Mouse (Mus musculus): Measurements from ENCODE around the gene Galnt15.
A peak's percentile ranks its signal among the peaks of the same experiment; 100 is the strongest.
"Not testable (repeated sequence)": the region's sequence is repeated elsewhere in the genome, so short reads cannot be mapped to it uniquely, and the experiment has no call there.

Gene Galnt15

DNA sequence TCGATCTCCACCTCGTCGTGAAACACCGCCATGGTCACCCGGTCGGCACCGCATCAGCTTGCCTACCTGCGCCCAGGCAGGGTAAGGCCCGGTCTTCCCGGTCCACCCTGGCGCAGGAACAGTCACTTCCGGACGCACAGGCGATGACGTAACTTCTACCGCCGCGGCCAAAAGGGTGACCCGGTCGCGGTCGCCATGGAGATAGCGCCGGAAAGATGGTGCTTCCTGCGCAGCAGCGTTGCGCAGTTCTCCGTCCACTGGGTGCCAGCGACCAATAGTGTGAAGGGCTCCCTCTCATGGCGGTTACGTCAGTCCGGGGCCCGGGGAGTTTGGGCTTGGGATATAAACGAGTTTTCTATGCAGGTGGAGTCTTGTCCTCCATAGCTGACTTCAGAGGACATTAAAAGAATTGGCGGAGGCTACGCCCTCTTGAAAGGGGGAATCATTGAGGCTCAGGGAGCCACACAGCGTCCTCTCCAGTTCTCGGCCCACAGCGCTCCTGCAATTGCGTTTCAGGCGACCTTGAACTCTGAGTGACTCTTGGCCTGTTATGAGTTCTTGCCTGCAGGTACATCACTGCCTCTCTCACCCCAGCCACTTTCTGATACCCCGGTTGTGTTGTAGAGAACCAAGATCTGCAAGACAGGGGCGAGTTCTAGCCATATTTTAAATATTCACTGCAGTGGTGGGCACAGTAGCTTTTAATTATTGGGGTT, 56.9 kb downstream of the Galnt15 start, which contains the start of gene Dph3:
Gene Dph3 (minus strand): TSS at position 244 of the 716 bp plus-strand sequence.
- peak; percentile 99 to 100 for DNase-seq (ENCODE audit: inconsistent age in 2 of 2, low spot score in 1 of 2)

DNA sequence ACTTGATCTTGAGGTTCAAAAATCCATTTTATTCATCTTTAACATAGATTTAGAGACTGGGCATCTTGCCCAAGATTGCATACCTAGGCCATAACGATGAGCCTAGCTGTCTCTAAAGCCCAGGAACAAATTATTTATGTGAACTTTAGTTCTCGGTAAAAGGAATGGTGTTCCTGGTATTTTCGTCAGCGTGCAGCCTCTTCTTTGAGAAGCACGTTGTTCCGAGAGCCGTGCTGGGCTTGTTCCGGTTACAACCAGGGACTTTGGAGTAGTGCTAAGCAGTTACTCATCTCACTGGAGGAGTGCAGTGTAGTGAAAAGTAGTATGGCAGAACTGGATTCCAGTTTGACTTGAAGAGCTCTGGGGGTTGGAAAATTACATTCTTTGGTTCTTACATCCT, 57.4 kb downstream of the Galnt15 start:
- DNase-seq (ENCODE audit: inconsistent age in 2 of 2, low spot score in 1 of 2): peak; percentile 37 to 68

DNA sequence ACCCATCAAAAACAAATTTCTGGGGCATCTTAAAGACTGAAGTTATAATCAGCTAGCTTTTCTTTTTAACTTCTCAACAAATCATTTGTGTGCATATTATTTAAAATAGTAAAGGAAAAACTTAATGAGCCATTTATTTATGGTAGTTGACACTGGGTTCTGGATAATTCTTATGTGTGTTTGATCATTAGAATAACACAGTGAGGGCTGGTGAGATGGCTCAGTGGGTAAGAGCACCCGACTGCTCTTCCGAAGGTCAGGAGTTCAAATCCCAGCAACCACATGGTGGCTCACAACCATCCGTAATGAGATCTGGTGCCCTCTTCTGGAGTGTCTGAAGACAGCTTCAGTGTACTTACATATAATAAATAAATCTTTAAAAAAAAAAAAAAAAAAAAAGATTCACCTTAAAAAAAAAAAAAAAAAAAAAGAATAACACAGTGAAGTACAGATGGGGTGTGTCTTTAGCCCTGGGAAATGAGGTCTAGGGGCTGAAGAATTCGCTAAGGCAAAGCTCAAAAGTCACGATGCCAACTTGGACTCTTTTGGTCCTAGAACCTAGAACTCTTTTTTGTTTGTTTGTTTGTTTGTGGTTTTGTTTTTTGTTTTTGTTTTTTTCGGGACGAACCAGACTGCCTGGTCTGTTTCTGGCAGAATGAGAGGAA, 58.9 kb downstream of the Galnt15 start:
- not testable (repeated sequence) for DNase-seq (ENCODE audit: inconsistent age in 2 of 2, low spot score in 1 of 2)

DNA sequence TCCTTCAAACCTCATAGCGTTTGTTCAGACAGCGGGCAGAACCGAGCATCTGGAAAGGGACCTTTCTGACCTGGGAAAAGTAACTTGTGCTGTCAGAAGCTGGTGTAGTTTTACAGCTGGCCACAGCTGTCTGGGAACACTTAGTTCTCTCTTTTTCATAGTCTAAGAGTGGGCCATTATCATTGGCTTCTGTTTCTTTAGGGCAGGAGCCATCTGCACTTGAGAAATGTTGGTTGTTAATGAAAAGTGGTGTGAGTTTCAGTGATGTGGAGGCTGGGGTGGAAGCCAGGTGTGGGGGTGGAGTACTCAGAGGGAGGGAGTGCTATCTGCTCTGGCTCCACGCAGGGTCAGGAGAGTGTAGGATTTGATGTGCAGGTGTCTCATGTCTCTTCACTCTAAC, 62.3 kb downstream of the Galnt15 start:
- no peak for DNase-seq (ENCODE audit: inconsistent age in 2 of 2, low spot score in 1 of 2)

DNA sequence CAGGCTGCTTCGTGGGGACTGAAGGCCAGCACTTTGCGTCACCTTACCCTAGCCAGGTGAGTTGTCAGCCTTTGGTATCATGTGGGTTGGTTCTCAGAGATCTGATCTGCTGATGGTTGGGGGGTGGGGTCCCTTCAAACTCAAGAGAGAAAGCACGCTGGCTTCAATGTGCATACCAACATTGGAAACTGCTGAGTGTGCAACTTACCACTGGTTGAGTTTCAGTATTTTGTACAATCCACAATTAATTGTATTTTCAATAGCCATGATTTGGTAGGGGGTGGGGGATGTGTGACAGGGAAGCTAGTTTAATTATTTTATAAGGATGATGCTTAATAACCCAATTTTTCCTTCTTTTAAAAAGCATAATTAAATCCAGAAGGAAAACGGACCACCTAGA, 62.9 kb downstream of the Galnt15 start:
- DNase-seq (ENCODE audit: inconsistent age in 2 of 2, low spot score in 1 of 2): no peak

DNA sequence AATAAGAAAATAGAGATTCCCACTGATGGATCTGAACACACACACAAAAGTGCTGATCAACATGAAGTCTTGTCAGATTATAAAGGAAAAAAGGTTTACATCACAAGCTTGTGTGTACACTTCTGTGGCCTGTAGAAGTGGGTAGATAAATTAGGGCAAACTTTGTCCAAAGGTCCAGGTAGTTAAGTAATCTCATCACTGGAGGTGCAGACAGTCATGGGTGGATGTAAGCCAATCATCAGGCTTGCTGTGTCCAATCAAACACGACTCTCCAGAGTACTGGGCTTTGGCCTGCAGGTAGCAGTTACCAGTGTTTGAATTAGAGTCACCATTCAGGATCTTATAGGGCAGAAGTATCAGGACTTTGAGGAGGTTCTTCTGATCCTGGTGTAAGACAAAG, 64.2 kb downstream of the Galnt15 start:
- no peak for DNase-seq (ENCODE audit: inconsistent age in 2 of 2, low spot score in 1 of 2)

DNA sequence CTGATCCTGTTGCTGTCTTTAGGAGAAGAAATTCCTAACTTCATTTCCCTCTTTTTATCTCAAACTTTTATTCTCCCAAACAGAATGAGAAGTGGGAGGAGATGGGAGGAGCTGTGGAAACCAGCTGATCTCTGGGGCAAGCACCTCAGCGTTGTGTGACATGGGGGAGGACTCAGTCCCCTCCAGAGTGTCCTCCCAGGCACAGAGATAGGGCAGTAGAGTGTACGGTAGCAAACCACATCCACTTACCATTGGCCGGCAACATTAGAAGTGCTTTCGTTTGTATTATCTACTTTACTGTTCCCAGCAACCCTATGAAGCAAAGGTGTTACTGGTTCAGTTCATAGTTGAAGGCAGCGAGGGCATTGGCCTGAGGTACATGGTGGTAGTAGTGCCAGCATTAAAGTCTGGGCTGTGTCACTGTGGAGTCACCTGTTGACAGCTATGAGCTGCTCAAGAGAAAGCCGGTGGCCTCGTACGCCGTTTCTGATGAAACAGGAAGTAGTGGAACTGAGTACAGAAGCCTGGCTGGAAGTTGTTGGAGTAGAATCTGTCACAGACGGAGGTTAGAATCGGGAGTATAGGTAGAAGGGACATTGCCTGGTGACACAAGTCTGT, 64.8 kb downstream of the Galnt15 start:
- no peak for DNase-seq (ENCODE audit: inconsistent age in 2 of 2, low spot score in 1 of 2)

DNA sequence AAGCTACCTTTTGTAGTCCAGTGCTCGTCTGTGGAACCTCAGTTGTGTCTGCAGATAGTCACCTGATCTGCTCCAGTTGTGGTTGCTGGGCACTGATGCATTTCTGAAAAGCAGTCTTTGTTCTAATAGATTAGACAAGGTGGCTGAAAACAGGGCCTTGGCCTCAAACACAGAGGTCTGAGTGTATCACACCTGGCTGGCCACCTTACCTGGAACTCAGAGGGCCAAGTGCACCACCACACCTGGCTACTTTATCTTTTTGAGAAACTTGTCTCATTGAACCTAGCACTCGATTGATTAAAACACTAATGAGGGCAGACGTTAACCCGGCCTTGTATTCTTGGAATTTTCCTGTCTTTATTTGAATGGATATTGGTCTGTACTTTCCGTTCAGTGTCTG, 66.9 kb downstream of the Galnt15 start:
- no peak for DNase-seq (ENCODE audit: inconsistent age in 2 of 2, low spot score in 1 of 2)

DNA sequence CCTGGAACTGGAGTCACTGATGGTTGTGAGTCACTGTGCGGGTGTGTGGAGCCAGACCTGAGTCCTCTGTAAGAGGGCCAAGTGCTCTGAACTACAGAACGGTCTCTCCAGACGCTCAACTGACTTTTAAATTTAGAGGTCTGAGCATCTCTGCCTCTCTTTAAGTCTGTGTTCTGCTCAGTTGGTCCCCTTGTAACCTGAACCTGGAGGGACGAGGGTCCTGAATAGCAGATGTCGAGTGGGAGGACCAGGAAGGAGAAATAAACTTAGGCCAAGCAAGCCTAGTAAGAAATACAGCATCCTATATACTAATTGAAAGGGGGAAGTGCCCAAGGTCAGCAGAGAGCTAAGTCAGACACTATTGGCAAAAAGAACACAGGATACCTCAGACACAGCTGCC, 68.0 kb downstream of the Galnt15 start:
- no peak for DNase-seq (ENCODE audit: inconsistent age in 2 of 2, low spot score in 1 of 2)

DNA sequence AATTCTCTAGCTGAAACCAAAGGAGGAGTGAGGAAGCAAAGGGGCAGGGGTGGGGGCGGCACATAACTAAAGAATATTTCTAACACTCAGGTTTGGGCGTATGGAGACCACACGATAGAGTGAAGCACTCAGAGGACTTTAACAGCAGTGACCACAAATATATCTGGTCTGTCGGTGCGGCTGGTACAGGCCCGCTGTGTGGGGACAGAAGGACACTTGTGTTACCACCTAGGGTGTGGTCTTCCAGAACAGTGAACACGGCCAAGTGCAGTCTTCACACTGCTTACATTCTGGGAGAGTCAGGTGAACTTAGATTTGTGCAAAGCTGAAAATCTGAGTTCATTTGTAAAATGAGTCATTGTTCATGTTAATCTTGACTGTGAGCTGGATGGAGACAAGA, 68.9 kb downstream of the Galnt15 start:
- DNase-seq (ENCODE audit: inconsistent age in 2 of 2, low spot score in 1 of 2): no peak

DNA sequence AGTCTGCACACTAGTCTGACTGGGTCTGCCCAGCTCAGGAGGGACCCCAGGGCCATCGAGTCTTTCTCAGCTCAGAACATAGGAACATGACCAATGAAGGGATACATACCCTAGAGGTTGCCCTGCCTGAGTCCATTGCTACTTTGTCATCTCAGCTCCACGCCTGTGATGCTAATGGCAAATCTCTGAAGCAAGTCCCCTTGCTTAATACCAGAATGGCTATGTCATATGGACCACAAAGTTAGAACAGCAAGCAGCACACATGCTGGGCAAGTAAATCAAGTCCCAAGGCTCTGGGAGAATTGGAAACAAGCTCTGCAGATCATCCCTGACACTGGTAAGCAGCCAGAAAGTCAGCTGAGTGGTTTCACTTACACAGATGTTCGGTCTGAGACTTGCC, 70.2 kb downstream of the Galnt15 start:
- no peak for DNase-seq (ENCODE audit: inconsistent age in 2 of 2, low spot score in 1 of 2)

DNA sequence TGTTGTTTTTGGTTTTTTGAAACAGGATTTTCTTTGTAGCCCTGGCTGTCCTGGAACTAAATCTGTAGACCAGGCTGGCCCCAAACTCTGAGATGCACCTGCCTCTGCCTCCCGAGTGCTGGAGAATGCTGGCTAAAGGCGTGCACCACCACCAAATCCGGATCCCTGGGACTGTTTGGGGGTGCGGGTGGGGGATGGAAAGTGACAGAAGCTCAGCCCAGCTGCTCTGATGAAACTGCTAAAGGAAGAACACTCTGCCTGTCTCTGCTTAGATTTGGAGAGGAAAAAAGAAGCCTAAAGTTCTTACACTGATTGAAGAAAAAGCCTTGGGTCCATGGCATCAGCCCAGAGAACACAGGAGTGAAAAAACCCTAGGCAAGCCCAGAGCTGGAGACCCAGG, 74.8 kb downstream of the Galnt15 start:
- no peak for DNase-seq (ENCODE audit: inconsistent age in 2 of 2, low spot score in 1 of 2)

DNA sequence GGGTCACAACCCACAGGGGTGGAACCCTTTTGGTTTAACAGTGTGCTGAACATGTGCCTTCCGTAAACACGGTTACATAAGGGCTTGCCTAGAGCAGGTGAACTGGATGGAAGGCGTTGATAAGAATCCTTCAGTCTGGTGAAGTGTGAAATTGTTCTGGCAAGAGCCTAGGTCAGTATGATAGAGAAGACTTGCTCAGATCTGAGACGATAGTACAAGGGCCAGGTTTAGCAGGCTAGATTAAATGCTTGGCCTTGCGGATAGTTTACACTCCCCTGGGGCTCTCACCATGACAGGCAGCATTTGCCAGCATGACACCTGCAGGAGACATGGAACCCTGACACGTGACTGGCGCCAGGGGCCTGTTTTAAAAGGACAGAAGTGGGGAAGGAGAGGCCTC, 76.9 kb downstream of the Galnt15 start:
- DNase-seq (ENCODE audit: inconsistent age in 2 of 2, low spot score in 1 of 2): no peak

DNA sequence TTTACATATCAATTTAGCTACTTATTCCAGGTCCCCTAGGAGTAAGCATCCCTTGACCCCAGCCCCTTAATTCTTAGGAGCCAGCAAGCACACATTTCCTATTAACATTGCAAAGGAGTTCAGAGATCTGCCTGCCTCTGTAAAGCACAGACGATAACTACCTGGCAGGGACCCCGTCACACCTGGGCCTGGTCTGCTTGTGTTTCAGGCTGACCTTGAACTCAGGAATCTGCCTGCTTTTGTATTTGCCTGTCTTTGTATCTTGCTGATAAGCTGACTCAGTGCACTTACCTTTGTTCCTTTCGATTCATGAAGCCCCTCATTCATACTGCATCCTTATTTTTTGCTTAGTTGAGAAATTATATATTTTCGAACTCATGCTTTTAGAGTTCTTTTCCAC, 78.1 kb downstream of the Galnt15 start:
- DNase-seq (ENCODE audit: inconsistent age in 2 of 2, low spot score in 1 of 2): no peak
